Mouse (Mus musculus) embryonic facial prominence, embryonic 11.5 days (tissue): ENCODE data around the gene Pgm2. TPM values are rescaled to one million over a fixed set of nuclear protein-coding genes. Genes with fewer than 3 reads are reported as not detected.

Source experiments
- ATAC-seq: fragments of 200-750 bp; cut with Nextera tagmentation; replicated peaks from 2 replicates; pipeline ENCODE4 v1.8.0; 2017; ENCODE audit warnings: low read depth; ENCODE audit not compliant: insufficient number of reproducible peaks, low FRiP score, low TSS enrichment
- DNase-seq: peaks from one replicate; pipeline ENCODE4 v3.0.0-alpha.2; 2015; ENCODE audit warnings: low spot score
- H3K27ac ChIP-seq: fragments of 300-500 bp; sonication (generic); replicated peaks from 2 replicates; pipeline ENCODE4 v1.5.1; 2014; ENCODE audit warnings: mild to moderate bottlenecking, low read depth, low read length, control low read depth
- H3K27me3 ChIP-seq: fragments of 300-500 bp; sonication (generic); 2 replicates; pipeline ENCODE4 v1.6.1; 2014; ENCODE audit warnings: mild to moderate bottlenecking, low read length, moderate library complexity, mixed read lengths; ENCODE audit not compliant: control insufficient read depth, insufficient read depth
- H3K36me3 ChIP-seq: fragments of 300-500 bp; sonication (generic); replicated peaks from 2 replicates; pipeline ENCODE4 v1.6.1; 2014; ENCODE audit warnings: low read depth, mild to moderate bottlenecking, low read length, moderate library complexity, mixed read lengths; ENCODE audit not compliant: control insufficient read depth, insufficient read depth
- H3K4me1 ChIP-seq: fragments of 300-500 bp; sonication (generic); 2 replicates; pipeline ENCODE4 v1.6.1; 2014; ENCODE audit warnings: low read length, mixed read lengths; ENCODE audit not compliant: control insufficient read depth, insufficient read depth
- H3K4me2 ChIP-seq: fragments of 300-500 bp; sonication (generic); 2 replicates; pipeline ENCODE4 v1.6.1; 2014; ENCODE audit warnings: low read depth, mild to moderate bottlenecking, control low read depth, low read length, moderate library complexity
- H3K4me3 ChIP-seq: fragments of 300-500 bp; sonication (generic); 2 replicates; pipeline ENCODE4 v1.5.1; 2014; ENCODE audit warnings: low read depth, low read length, control low read depth
- H3K9ac ChIP-seq: fragments of 300-500 bp; sonication (generic); replicated peaks from 2 replicates; pipeline ENCODE4 v1.6.1; 2014; ENCODE audit warnings: mild to moderate bottlenecking, control low read depth, low read length
- H3K9me3 ChIP-seq: fragments of 300-500 bp; sonication (generic); replicated peaks from 2 replicates; pipeline ENCODE4 v1.6.1; 2016; ENCODE audit warnings: mild to moderate bottlenecking, low read length, inconsistent platforms, mixed read lengths; ENCODE audit not compliant: control insufficient read depth
- WGBS: fragments of 180-500 bp; shearing (Covaris S2); extraction: QIAGEN DNeasy Blood & Tissue Kit; methylation state at CpG from one replicate; pipeline ENCODE4 v1.1.7; 2014; 5-methylcytosine and 5-hydroxymethylcytosine counted together
- polyA plus RNA-seq: library from polyadenylated mRNA; unstranded; fragments of >200 nt; fragmentation: Nextera tagmentation; extraction: Ambion mirVana; gene quantifications from 2 replicates; pipeline ENCODE4 v1.2.1, GENCODE M21; 2014

Gene Pgm2
- polyA plus RNA-seq, 1 experiment from 2014 or later = 35.6 TPM

- ATAC-seq = no peak
- Histone ChIP-seq H3K4me2 (no peak overlapping the region), H3K27ac (no peak overlapping the region), H3K9ac (no peak overlapping the region), H3K9me3 (no peaks in the 10 kb centered on the region), H3K27me3 (no peaks in the 10 kb centered on the region), H3K4me3 (no peak overlapping the region), H3K4me1 (no peaks in the 10 kb centered on the region), H3K36me3 (no peaks in the 10 kb centered on the region; the same call in 1 of the 2 replicates)
- DNase-seq = no peak
- WGBS = 79% methylated on average over 7 of the region's 7 CpGs
Measured at GRCm38 (mm10) chr5:64102717-64103075, 9.9 kb downstream of the Pgm2 start.

- no peak for DNase-seq
Measured at GRCm38 (mm10) chr5:64107596-64108289, 15.0 kb downstream of the Pgm2 start.

GRCm38 (mm10) chr5:64109217-64109616 lies 16.5 kb downstream of the Pgm2 start:
- DNase-seq (no peak), ATAC-seq (no peak)
- Histone ChIP-seq H3K36me3 (peaks cover 7% of the 10 kb centered on the region), H3K27ac (no peak overlapping the region), H3K4me2 (no peak overlapping the region), H3K4me1 (no peaks in the 10 kb centered on the region), H3K9ac (no peak overlapping the region), H3K27me3 (no peaks in the 10 kb centered on the region), H3K9me3 (no peaks in the 10 kb centered on the region), H3K4me3 (no peak overlapping the region)
- WGBS = 69% methylated on average over 3 of the region's 3 CpGs

More at GRCm38 (mm10) chr5:64107596-64108289, 15.0 kb downstream of the Pgm2 start:
- no peaks in the 10 kb centered on the region for H3K27me3 ChIP-seq
- no peak overlapping the region for H3K9ac ChIP-seq
- no peak overlapping the region for H3K27ac ChIP-seq
- 90% methylated on average over 11 of the region's 11 CpGs for WGBS
- H3K36me3 ChIP-seq = peaks cover 7% of the 10 kb centered on the region
- H3K4me2 ChIP-seq = no peak overlapping the region
- no peak overlapping the region for H3K4me3 ChIP-seq
- no peaks in the 10 kb centered on the region for H3K4me1 ChIP-seq
- no peak for ATAC-seq
- no peaks in the 10 kb centered on the region for H3K9me3 ChIP-seq

- 81% methylated on average over 3 of the region's 3 CpGs for WGBS
- ATAC-seq = no peak
- DNase-seq = no peak
- Histone ChIP-seq H3K27me3 (no peaks in the 10 kb centered on the region), H3K4me3 (no peak overlapping the region), H3K4me2 (no peak overlapping the region), H3K4me1 (no peaks in the 10 kb centered on the region), H3K27ac (no peak overlapping the region), H3K36me3 (peaks cover 13% of the 10 kb centered on the region), H3K9ac (no peak overlapping the region), H3K9me3 (0 out of 2 replicates have a peak, but pooled peaks cover 2% of the 10 kb centered on the region)
Measured at GRCm38 (mm10) chr5:64112360-64112759, 19.6 kb downstream of the Pgm2 start.

GRCm38 (mm10) chr5:64114210-64114609 lies 21.5 kb downstream of the Pgm2 start:
- Histone ChIP-seq H3K27ac (no peak overlapping the region), H3K36me3 (peaks cover 13% of the 10 kb centered on the region), H3K27me3 (no peaks in the 10 kb centered on the region), H3K4me2 (no peak overlapping the region), H3K4me3 (no peak overlapping the region), H3K4me1 (no peaks in the 10 kb centered on the region), H3K9me3 (0 out of 2 replicates have a peak, but pooled peaks cover 2% of the 10 kb centered on the region), H3K9ac (no peak overlapping the region)
- ATAC-seq (no peak), DNase-seq (no peak)
- 96% methylated on average over 6 of the region's 6 CpGs for WGBS

GRCm38 (mm10) chr5:64117191-64117590 lies 24.4 kb downstream of the Pgm2 start:
- 0 out of 2 replicates have a peak, but pooled peaks cover 2% of the 10 kb centered on the region for H3K9me3 ChIP-seq
- WGBS = 86% methylated on average over 1 of the region's 1 CpGs
- no peaks in the 10 kb centered on the region for H3K4me1 ChIP-seq
- ATAC-seq (no peak), DNase-seq (no peak)
- no peaks in the 10 kb centered on the region for H3K27me3 ChIP-seq
- no peak overlapping the region for H3K4me2 ChIP-seq
- H3K27ac ChIP-seq = no peak overlapping the region
- H3K9ac ChIP-seq = no peak overlapping the region
- no peak overlapping the region for H3K4me3 ChIP-seq
- H3K36me3 ChIP-seq = peaks cover 6% of the 10 kb centered on the region; the same call in 1 of the 2 replicates

- Histone ChIP-seq H3K9ac (no peak overlapping the region), H3K4me1 (no peaks in the 10 kb centered on the region), H3K27ac (no peak overlapping the region), H3K4me2 (no peak overlapping the region), H3K9me3 (no peaks in the 10 kb centered on the region), H3K36me3 (no peaks in the 10 kb centered on the region), H3K27me3 (no peaks in the 10 kb centered on the region), H3K4me3 (no peak overlapping the region)
- 79% methylated on average over 5 of the region's 5 CpGs for WGBS
- ATAC-seq (no peak), DNase-seq (no peak)
Measured at GRCm38 (mm10) chr5:64125783-64126182, 33.0 kb downstream of the Pgm2 start.

GRCm38 (mm10) chr5:64131550-64131949 lies 38.8 kb downstream of the Pgm2 start:
- Histone ChIP-seq H3K4me1 (no peaks in the 10 kb centered on the region), H3K4me3 (no peak overlapping the region), H3K36me3 (no peaks in the 10 kb centered on the region), H3K9me3 (no peaks in the 10 kb centered on the region), H3K9ac (no peak overlapping the region), H3K4me2 (no peak overlapping the region), H3K27me3 (no peaks in the 10 kb centered on the region), H3K27ac (no peak overlapping the region)
- ATAC-seq = no peak
- no peak for DNase-seq
- WGBS = 64% methylated on average over 5 of the region's 5 CpGs
